Mouse (Mus musculus): ENCODE data around the gene Ethe1. TPM values are rescaled to one million over a fixed set of nuclear protein-coding genes. Genes with fewer than 3 reads are reported as not detected.

Gene Ethe1
- polyA plus RNA-seq, 1 experiment from 2014 or later = 25.6 TPM

- no peak overlapping the region for H3K4me2 ChIP-seq
- ATAC-seq (ENCODE audit: insufficient number of reproducible peaks, insufficient read depth, low FRiP score, low TSS enrichment, low read depth) = no peak
- 79% methylated on average over 15 of the region's 15 CpGs for WGBS
- H3K4me3 ChIP-seq (replicated peaks) = no peak overlapping the region
- H3K9ac ChIP-seq (replicated peaks) = no peak overlapping the region
- peaks cover 13% of the 10 kb centered on the region for H3K27me3 ChIP-seq
- peaks cover 6% of the 10 kb centered on the region for H3K4me1 ChIP-seq (replicated peaks)
- H3K9me3 ChIP-seq = no peaks in the 10 kb centered on the region
- peaks cover 9% of the 10 kb centered on the region; the same call in 1 of the 2 replicates for H3K36me3 ChIP-seq
- no peak overlapping the region for H3K27ac ChIP-seq
These were observed 12.1 kb downstream of the Ethe1 start for GRCm38 (mm10) chr7:24599211-24600067.

GRCm38 (mm10) chr7:24600941-24601597 lies 13.7 kb downstream of the Ethe1 start:
- 0 out of 2 replicates have a peak overlapping the region, but pooled peaks have one; percentile 15 for H3K4me3 ChIP-seq (replicated peaks)
- H3K4me1 ChIP-seq (replicated peaks) = no peaks in the 10 kb centered on the region
- H3K9me3 ChIP-seq = no peaks in the 10 kb centered on the region
- H3K36me3 ChIP-seq = peaks cover 9% of the 10 kb centered on the region; the same call in 1 of the 2 replicates
- no peak overlapping the region for H3K9ac ChIP-seq (replicated peaks)
- WGBS = 9% methylated on average over 13 of the region's 13 CpGs
- peak; percentile 86 for ATAC-seq (ENCODE audit: insufficient number of reproducible peaks, insufficient read depth, low FRiP score, low TSS enrichment, low read depth)
- no peaks in the 10 kb centered on the region for H3K27me3 ChIP-seq
- no peak overlapping the region for H3K27ac ChIP-seq
- peak overlapping the region; percentile 37 for H3K4me2 ChIP-seq

GRCm38 (mm10) chr7:24605561-24605960 lies 18.2 kb downstream of the Ethe1 start:
- H3K4me1 ChIP-seq (replicated peaks) = peaks cover 6% of the 10 kb centered on the region
- 82% methylated on average over 7 of the region's 7 CpGs for WGBS
- no peak overlapping the region for H3K4me3 ChIP-seq (replicated peaks)
- H3K36me3 ChIP-seq = peaks cover 28% of the 10 kb centered on the region; the same call in 1 of the 2 replicates
- H3K27ac ChIP-seq = no peak overlapping the region
- no peak for ATAC-seq (ENCODE audit: insufficient number of reproducible peaks, insufficient read depth, low FRiP score, low TSS enrichment, low read depth)
- H3K27me3 ChIP-seq = peaks cover 22% of the 10 kb centered on the region
- H3K9ac ChIP-seq (replicated peaks) = no peak overlapping the region
- no peak overlapping the region for H3K4me2 ChIP-seq
- no peaks in the 10 kb centered on the region for H3K9me3 ChIP-seq

GRCm38 (mm10) chr7:24606046-24606445 lies 18.7 kb downstream of the Ethe1 start:
- no peak overlapping the region for H3K4me2 ChIP-seq
- peaks cover 28% of the 10 kb centered on the region; the same call in 1 of the 2 replicates for H3K36me3 ChIP-seq
- H3K27me3 ChIP-seq = peaks cover 27% of the 10 kb centered on the region
- H3K4me3 ChIP-seq (replicated peaks) = no peak overlapping the region
- H3K9me3 ChIP-seq = no peaks in the 10 kb centered on the region
- no peak overlapping the region for H3K9ac ChIP-seq (replicated peaks)
- ATAC-seq (ENCODE audit: insufficient number of reproducible peaks, insufficient read depth, low FRiP score, low TSS enrichment, low read depth) = no peak
- peaks cover 11% of the 10 kb centered on the region for H3K4me1 ChIP-seq (replicated peaks)
- 82% methylated on average over 7 of the region's 7 CpGs for WGBS
- no peak overlapping the region for H3K27ac ChIP-seq

- H3K4me1 ChIP-seq (replicated peaks) = peaks cover 24% of the 10 kb centered on the region
- H3K4me2 ChIP-seq = no peak overlapping the region
- WGBS = 45% methylated on average over 6 of the region's 6 CpGs
- H3K4me3 ChIP-seq (replicated peaks) = no peak overlapping the region
- no peaks in the 10 kb centered on the region for H3K9me3 ChIP-seq
- H3K27ac ChIP-seq = no peak overlapping the region
- peaks cover 28% of the 10 kb centered on the region; the same call in 1 of the 2 replicates for H3K36me3 ChIP-seq
- peaks cover 46% of the 10 kb centered on the region for H3K27me3 ChIP-seq
- H3K9ac ChIP-seq (replicated peaks) = no peak overlapping the region
- ATAC-seq (ENCODE audit: insufficient number of reproducible peaks, insufficient read depth, low FRiP score, low TSS enrichment, low read depth) = 0 out of 2 replicates have a peak, but pooled peaks have one; percentile 39
These were observed 20.7 kb downstream of the Ethe1 start for GRCm38 (mm10) chr7:24608017-24608416.

- peaks cover 28% of the 10 kb centered on the region; the same call in 1 of the 2 replicates for H3K36me3 ChIP-seq
- no peak overlapping the region for H3K27ac ChIP-seq
- H3K9me3 ChIP-seq = no peaks in the 10 kb centered on the region
- peaks cover 24% of the 10 kb centered on the region for H3K4me1 ChIP-seq (replicated peaks)
- H3K27me3 ChIP-seq = peaks cover 51% of the 10 kb centered on the region
- no peak for ATAC-seq (ENCODE audit: insufficient number of reproducible peaks, insufficient read depth, low FRiP score, low TSS enrichment, low read depth)
- H3K9ac ChIP-seq (replicated peaks) = no peak overlapping the region
- H3K4me3 ChIP-seq (replicated peaks) = no peak overlapping the region
- WGBS = 72% methylated on average over 8 of the region's 8 CpGs
- no peak overlapping the region for H3K4me2 ChIP-seq
These were observed 21.2 kb downstream of the Ethe1 start for GRCm38 (mm10) chr7:24608561-24608960.

GRCm38 (mm10) chr7:24610144-24610878 lies 23.0 kb downstream of the Ethe1 start, which contains the start of gene Phldb3:
Gene Phldb3, plus strand, starts transcription at chr7:24610763.
- H3K27me3 ChIP-seq = peaks cover 62% of the 10 kb centered on the region
- H3K9ac ChIP-seq (replicated peaks) = 0 out of 2 replicates have a peak within 1 kb of the TSS, but pooled peaks have one; percentile 18
- H3K9me3 ChIP-seq = no peaks in the 10 kb centered on the region
- peak within 1 kb of the TSS; percentile 58 for H3K4me2 ChIP-seq
- peak within 1 kb of the TSS; percentile 38 for H3K4me3 ChIP-seq (replicated peaks)
- no peak within 1 kb of the TSS for H3K27ac ChIP-seq
- WGBS = 3% methylated on average over 27 of the region's 27 CpGs
- ATAC-seq (ENCODE audit: insufficient number of reproducible peaks, insufficient read depth, low FRiP score, low TSS enrichment, low read depth) = no peak
- peaks cover 25% of the 10 kb centered on the region; the same call in 1 of the 2 replicates for H3K36me3 ChIP-seq
- peaks cover 24% of the 10 kb centered on the region for H3K4me1 ChIP-seq (replicated peaks)

- Histone ChIP-seq H3K27ac (no peak overlapping the region), H3K9ac (replicated peaks) (0 out of 2 replicates have a peak overlapping the region, but pooled peaks have one; percentile 18)
These were observed 23.6 kb downstream of the Ethe1 start for GRCm38 (mm10) chr7:24610879-24611494.

GRCm38 (mm10) chr7:24611709-24612108 lies 24.4 kb downstream of the Ethe1 start:
- 14% methylated on average over 7 of the region's 7 CpGs for WGBS
- no peak overlapping the region for H3K27ac ChIP-seq
- H3K4me3 ChIP-seq (replicated peaks) = peak overlapping the region; percentile 38
- no peak for ATAC-seq (ENCODE audit: insufficient number of reproducible peaks, insufficient read depth, low FRiP score, low TSS enrichment, low read depth)
- H3K4me2 ChIP-seq = peak overlapping the region; percentile 58
- H3K9ac ChIP-seq (replicated peaks) = no peak overlapping the region
- peaks cover 63% of the 10 kb centered on the region for H3K27me3 ChIP-seq
- peaks cover 24% of the 10 kb centered on the region for H3K4me1 ChIP-seq (replicated peaks)
- H3K9me3 ChIP-seq = no peaks in the 10 kb centered on the region
- H3K36me3 ChIP-seq = peaks cover 22% of the 10 kb centered on the region; the same call in 1 of the 2 replicates

More at GRCm38 (mm10) chr7:24610879-24611494, 23.6 kb downstream of the Ethe1 start:
- Histone ChIP-seq H3K4me1 (replicated peaks) (peaks cover 24% of the 10 kb centered on the region), H3K4me3 (replicated peaks) (peak overlapping the region; percentile 38), H3K36me3 (peaks cover 25% of the 10 kb centered on the region; the same call in 1 of the 2 replicates), H3K9me3 (no peaks in the 10 kb centered on the region), H3K27me3 (peaks cover 63% of the 10 kb centered on the region), H3K4me2 (peak overlapping the region; percentile 58)
- peak; percentile 38; the same call in 1 of the 2 replicates for ATAC-seq (ENCODE audit: insufficient number of reproducible peaks, insufficient read depth, low FRiP score, low TSS enrichment, low read depth)
- under 1% methylated on average over 36 of the region's 36 CpGs for WGBS

- peak overlapping the region; percentile 26 for H3K4me3 ChIP-seq (replicated peaks)
These were observed 25.1 kb downstream of the Ethe1 start for GRCm38 (mm10) chr7:24612308-24612910.

More at GRCm38 (mm10) chr7:24612308-24612910, 25.1 kb downstream of the Ethe1 start:
- Histone ChIP-seq H3K9me3 (no peaks in the 10 kb centered on the region), H3K27ac (no peak overlapping the region), H3K27me3 (peaks cover 63% of the 10 kb centered on the region), H3K36me3 (peaks cover 17% of the 10 kb centered on the region; the same call in 1 of the 2 replicates), H3K4me2 (peak overlapping the region; percentile 46), H3K9ac (replicated peaks) (0 out of 2 replicates have a peak overlapping the region, but pooled peaks have one; percentile 1), H3K4me1 (replicated peaks) (peaks cover 24% of the 10 kb centered on the region)
- 2% methylated on average over 27 of the region's 27 CpGs for WGBS
- no peak for ATAC-seq (ENCODE audit: insufficient number of reproducible peaks, insufficient read depth, low FRiP score, low TSS enrichment, low read depth)

Data from limb, embryonic 12.5 days (tissue).